Mouse (Mus musculus): ENCODE measurements around the gene Nsmce3.
A peak's percentile ranks its signal among the peaks of the same experiment; 100 is the strongest.

The Nsmce3 gene

DNA sequence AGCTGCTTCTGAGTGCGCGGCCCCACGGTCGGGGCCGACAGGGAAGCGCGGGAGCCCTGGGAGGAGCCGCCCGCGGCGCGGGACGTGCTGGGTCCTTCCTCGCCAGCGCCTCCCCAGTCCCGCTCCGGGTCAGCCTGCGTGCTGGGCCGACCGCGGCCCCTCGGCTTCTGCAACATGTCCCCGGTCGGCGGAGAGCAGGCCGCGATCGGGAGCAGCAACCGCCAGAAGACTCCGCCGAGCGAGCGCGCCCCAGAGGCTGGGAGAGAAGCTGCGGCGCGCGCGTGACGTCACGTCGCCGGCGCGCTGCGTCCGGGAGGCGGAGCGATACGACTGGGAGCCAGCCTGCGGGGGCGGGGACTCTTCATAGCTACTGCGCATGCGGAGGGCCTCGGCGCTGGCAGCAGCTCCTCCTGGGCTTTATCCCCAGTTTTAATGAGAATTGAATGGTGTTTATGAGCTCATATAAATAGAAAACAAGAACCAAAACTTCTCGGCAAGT, at the start of gene Nsmce3:
TSS of gene Nsmce3 (minus strand) at position 255 of the 499 bp plus-strand sequence.
- peak; percentile 92 for DNase-seq (ENCODE audit: low spot score)

DNA sequence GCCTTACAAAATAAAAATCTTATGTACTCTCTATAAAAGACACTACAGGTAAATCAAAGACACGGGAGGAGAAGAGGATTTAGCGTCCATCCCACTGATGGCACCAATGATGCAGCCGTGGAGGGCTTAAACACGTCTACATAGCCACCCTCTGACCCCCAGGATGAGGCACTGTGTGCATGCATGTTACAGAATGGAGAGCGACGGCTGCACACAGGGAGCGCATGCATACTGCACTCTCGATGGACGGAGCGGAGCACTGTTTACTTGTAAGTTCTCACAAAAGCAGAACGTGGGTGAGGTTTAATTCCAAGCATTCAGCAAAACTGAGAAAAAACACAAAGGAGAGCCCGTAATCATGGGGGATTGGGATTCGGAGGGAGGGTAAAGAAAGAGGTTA, 48.4 kb upstream of the Nsmce3 start:
- DNase-seq (ENCODE audit: low spot score): no peak

DNA sequence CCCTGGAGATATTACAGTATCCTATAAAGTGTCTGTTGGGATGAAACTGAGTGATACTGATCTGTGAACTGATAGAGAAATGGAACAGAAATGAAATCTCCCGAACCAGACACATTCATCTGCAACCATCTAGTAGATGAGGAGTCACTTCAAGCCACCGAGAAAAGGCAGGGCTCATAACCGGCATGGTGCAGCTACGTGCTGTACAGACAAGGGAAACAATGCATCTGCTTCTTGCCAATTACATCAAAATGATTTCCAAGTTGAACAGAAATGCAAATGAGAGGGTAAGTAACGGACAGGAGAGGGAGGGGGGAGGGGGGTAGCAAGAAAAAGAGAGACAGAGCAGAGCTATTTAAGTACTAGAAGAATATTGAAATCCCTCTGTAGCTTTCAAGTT, 47.9 kb upstream of the Nsmce3 start:
- no peak for DNase-seq (ENCODE audit: low spot score)

DNA sequence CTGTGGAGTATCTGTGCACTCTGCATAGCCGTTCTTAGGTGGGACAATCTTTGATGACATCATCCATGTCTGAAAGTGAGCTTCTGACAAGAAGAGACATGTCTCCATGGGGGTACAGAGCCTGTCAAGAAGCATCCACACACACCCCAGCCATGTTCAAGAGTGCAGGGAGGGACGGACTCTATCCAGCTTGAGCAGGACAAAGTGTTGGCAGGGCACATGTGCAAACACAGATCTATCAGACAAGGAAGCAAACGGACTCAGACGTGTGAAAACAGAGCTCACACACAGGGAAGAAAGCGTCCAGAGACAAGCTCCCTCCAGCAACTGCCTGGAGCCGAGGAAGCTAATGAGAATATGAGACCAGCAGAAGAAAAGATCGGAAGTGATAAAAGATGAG, 43.9 kb upstream of the Nsmce3 start:
- DNase-seq (ENCODE audit: low spot score): no peak

- no peak for DNase-seq (ENCODE audit: low spot score)
Observed at GRCm38 (mm10) chr7:64915121-64915520, 42.3 kb upstream of the Nsmce3 start.

DNA sequence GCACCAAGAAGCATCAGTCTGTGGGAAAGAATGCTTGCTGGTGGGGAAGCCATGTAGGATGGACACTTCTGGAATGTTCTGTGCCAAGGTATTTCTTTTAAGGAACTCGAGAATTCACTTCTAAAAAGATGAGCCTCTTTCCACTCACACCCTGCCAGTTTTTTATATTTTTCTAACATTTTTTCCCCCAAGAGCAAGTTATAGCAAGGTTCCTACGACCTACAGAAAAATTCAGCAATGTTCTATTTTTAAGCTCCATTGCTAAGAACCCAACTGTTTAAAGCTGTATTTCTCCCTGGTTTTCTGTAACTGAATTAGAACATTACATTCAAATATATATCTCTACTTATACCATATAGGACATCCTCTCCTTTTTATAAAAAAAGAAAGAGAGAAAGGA, 39.1 kb upstream of the Nsmce3 start:
- no peak for DNase-seq (ENCODE audit: low spot score)

DNA sequence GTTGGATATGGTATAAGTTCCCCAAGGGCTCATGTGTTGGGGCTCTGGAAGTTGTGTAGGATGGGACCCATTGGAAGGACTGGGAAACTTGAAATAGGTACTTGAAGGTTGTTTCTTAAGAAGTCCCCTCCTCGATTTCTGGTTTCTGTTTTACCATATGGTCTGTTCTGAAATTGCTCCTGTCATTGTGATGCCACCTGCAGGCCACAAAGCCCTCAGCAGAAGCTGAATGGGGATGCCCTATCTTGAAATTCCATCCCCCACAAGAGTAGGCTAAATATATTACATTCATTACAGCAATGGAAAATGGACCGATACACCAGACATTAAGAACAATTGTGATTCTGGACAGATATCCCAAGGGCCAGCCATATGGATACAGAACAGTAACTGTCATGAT, 37.4 kb upstream of the Nsmce3 start:
- DNase-seq (ENCODE audit: low spot score): no peak

- no peak for DNase-seq (ENCODE audit: low spot score)
Observed at GRCm38 (mm10) chr7:64906955-64907354, 34.2 kb upstream of the Nsmce3 start.

DNA sequence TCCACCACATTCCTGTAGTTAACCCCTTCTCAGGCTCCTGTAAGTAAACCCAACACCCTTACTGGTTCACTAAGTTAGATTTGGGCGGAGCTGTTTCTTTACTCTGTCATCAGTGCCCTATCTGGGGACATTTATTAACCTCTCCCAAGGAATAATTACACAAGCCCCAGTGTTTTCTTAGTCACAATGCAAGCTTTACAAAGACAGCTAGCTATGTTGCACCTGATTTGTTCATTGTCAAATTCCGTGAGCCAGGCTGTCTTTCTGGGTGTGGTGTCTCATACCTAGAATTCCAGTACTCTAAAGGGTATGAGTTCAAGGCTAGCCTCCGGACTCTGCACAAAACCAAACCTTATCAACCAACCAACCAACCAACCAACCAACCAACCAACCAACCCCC, 32.7 kb upstream of the Nsmce3 start:
- DNase-seq (ENCODE audit: low spot score): no peak

DNA sequence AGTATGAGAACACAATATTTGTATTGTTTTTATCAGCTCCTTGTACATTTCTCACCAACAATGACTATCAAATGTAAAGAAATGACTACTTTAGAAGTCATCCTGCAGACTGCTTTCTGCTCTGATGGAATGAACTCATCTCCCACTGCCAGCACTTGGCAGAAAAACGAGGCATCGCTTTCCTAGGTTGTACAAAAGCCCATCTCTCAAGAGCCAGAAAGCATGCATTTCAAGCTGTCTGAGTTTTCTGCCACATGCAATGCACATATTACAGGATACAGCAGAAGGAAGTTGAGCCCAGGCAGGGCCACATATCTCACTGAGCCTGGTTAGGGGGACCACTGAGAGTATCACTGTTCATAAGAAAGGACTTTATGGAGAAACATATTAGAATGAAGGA, 27.5 kb upstream of the Nsmce3 start:
- DNase-seq (ENCODE audit: low spot score): no peak

GRCm38 (mm10) chr7:64896587-64896986, 23.8 kb upstream of the Nsmce3 start:
- DNase-seq (ENCODE audit: low spot score): no peak

DNA sequence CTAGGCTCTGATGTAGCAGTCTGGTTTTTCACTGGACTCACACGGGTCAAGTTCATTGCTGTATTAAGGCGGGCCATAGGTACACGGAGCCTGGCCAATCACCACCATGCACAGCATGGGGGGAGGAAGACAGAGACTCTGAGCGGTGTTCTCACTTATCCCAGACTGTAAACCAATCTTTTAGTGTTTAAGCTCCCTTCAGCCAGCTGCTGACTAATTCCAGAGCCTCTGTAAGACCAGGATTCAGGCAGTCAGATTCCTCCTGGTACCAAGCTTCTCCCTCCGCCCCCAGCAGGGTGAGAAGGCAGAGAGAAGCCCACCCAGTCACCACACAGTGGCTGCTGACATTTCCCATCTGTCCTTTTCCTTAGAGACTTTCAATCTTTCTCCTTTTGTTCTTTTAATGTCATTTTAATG, 22.9 kb upstream of the Nsmce3 start:
- no peak for DNase-seq (ENCODE audit: low spot score)

DNA sequence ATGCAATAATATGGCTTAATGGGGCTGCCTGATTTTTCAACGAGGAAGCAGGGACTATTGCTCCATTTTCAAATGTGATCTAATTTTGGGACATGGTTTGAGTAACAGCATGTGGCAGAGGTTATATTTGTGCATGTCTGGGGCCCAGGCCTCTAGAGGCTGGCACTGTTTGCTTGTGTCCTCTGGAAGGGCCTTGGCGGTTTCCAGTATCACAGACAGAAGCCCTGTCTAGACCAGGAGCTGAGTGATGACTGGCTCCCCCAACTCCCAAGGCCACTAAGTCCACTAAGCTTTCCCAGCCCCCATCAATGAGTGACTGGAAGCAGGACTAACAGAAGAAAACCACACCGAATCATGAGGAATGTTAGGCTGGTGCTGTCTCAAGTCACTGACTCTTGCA, 18.3 kb upstream of the Nsmce3 start:
- DNase-seq (ENCODE audit: low spot score): no peak

GRCm38 (mm10) chr7:64889919-64890318, 17.1 kb upstream of the Nsmce3 start:
- peak; percentile 9 for DNase-seq (ENCODE audit: low spot score)

GRCm38 (mm10) chr7:64884187-64884862, 11.5 kb upstream of the Nsmce3 start:
- no peak for DNase-seq (ENCODE audit: low spot score)

GRCm38 (mm10) chr7:64882243-64882642, 9.4 kb upstream of the Nsmce3 start:
- DNase-seq (ENCODE audit: low spot score): no peak

- DNase-seq (ENCODE audit: low spot score): no peak
Observed at GRCm38 (mm10) chr7:64881387-64881786, 8.6 kb upstream of the Nsmce3 start.

GRCm38 (mm10) chr7:64880415-64880814, 7.6 kb upstream of the Nsmce3 start:
- no peak for DNase-seq (ENCODE audit: low spot score)

GRCm38 (mm10) chr7:64874941-64875340, 2.1 kb upstream of the Nsmce3 start:
- no peak for DNase-seq (ENCODE audit: low spot score)

DNA sequence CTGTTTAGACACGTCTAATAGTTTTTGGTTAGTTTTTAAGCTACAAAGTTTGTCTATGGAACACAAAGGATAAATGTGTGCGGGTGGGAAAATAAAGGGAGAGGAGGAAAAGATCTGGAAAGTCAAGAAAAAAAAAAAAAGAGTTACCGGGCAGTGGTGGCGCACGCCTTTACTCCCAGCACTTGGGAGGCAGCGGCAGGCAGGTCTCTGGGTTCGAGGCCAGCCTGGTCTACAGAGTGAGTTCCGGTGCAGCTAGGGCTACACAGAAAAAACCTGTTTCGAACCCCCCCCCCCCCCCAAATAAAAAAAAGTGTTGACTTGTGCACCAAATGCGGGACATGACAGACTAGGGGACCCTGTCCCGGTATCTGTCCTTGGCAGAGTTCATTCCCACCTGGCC, 469 bp upstream of the Nsmce3 start:
- DNase-seq (ENCODE audit: low spot score): no peak

- no peak for DNase-seq (ENCODE audit: low spot score)
Observed at GRCm38 (mm10) chr7:64871987-64872742, 632 bp downstream of the Nsmce3 start.

- no peak for DNase-seq (ENCODE audit: low spot score)
Observed at GRCm38 (mm10) chr7:64869549-64870065, 3.2 kb downstream of the Nsmce3 start.

- DNase-seq (ENCODE audit: low spot score): no peak
Observed at GRCm38 (mm10) chr7:64863538-64863937, 9.3 kb downstream of the Nsmce3 start.
